Comparison of ENCODE assay signal across 9 mouse cellular contexts in the genomic region with DNA sequence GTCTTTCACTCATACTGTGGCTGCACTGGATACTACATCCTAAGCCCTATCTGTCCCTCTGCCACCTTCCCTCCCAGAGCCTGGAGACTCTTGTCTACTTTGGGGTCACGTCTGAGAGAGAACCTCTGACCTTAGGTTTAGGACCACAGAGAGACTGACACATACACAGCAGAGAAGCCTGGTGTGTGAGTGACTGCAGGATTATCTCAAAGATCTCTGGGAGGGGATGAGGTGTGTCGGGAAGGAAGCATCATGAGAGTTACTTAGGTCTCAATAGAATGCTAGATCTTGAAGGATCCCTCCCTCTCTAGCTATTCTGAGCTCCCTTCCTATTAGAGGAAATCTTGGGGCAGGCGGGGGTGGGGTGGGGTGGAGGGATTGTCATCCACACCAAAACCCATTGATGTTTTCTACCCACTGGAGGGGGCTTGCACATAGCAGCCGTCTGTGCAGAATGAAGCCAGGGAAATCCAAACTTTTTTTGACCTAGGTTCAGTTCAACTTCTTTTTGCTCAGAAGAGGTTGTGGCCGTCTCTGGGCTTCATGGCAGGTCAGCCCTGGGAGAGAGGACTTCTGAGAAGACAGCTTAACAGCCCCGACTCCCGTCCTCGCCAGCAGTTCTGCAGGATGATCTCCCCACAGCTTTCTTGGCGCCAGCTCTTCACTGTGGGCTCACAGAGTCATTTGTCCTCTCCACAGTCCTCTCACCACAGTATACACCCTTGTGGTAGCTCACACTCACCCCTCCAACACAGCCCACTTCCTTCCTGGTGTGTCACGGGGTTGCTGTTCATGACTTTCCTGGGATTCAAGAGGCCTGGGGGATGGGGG. TPM values are rescaled to one million over a fixed set of nuclear protein-coding genes. Genes with fewer than 3 reads are reported as not detected.
DNase-seq lines count a peak whose midpoint lies in the region; ATAC-seq lines count a peak whose summit lies in the region.
"Had no signal": no experiment of that assay in that cellular context is flagged by ENCODE, and none has a peak within 500 bp of the region (broad histone marks: within the 10 kb centered on the region; RNA-seq: fewer than 3 reads in every experiment).

No protein-coding gene starts in this region.

- WGBS in heart, embryonic 15.5 days = 55% methylated on average over 10 of the region's 10 CpGs

- no peaks in the 10 kb centered on the region for H3K36me3 ChIP-seq in heart, embryonic 15.5 days

- no peaks in the 10 kb centered on the region for H3K27me3 ChIP-seq in heart, embryonic 15.5 days

- no peaks in the 10 kb centered on the region for H3K9me3 ChIP-seq in heart, embryonic 15.5 days (replicated peaks)

- H3K4me3 ChIP-seq in heart, embryonic 15.5 days = no peak overlapping the region

- peak; percentile 29 to 52 for DNase-seq in adrenal gland, adult (ENCODE audit: inconsistent age in 2 of 2, low spot score in 1 of 2)
- no peak for DNase-seq in adrenal gland, postnatal 25 days
- peak; percentile 53 to 56 for DNase-seq in cerebellum, postnatal 14 days
- no peak for DNase-seq in gastrocnemius, adult 8-10 months (ENCODE audit: low spot score in 2 of 2)
- no peak for DNase-seq in thymus, adult 18-20 months
- DNase-seq in ovary, adult 18-20 months (ENCODE audit: low spot score) = no peak

- H3K27ac ChIP-seq in heart, embryonic 15.5 days = peak overlapping the region; percentile 94
- H3K27ac ChIP-seq: macrophage had no signal

- H3K4me1 ChIP-seq in heart, embryonic 15.5 days (replicated peaks) = peaks cover 31% of the 10 kb centered on the region

- peak overlapping the region; percentile 65 for H3K4me2 ChIP-seq in heart, embryonic 15.5 days

- no peak overlapping the region for H3K9ac ChIP-seq in heart, embryonic 15.5 days

- no peak for ATAC-seq in heart, embryonic 15.5 days (replicated peaks; ENCODE audit: insufficient number of reproducible peaks, insufficient read depth, low FRiP score, low read depth)
- peak; percentile 63 for ATAC-seq in megakaryocyte progenitor cell, adult 5-6 weeks (replicated peaks; ENCODE audit: poor library complexity)

RNA-seq across cellular contexts. Expression of gene Jam3, which starts 37.8 kb away (rescaled TPM):
- 35.7 and 36.5 TPM in 2 replicates for total RNA-seq in adrenal gland, postnatal 25 days (2021)
- 41.9 and 44.6 TPM in 2 replicates for polyA plus RNA-seq in heart, embryonic 15.5 days (2015; fragmentation: Nextera tagmentation; extraction: Ambion mirVana)
- 0.10 TPM in 1 of 2 replicates, not detected in the other for total RNA-seq in megakaryocyte progenitor cell, adult 5-6 weeks (2015)
- total RNA-seq in megakaryocyte progenitor cell, adult 5-6 weeks (2017) = 0.27 TPM in 1 of 2 replicates, not detected in the other
- 1 to 10 TPM; 4.6 to 7.1 (median 5.2) TPM for total RNA-seq in gastrocnemius, adult 8-10 months (2022)
- polyA plus RNA-seq: macrophage had no signal

Comparison
In these comparisons a context has a peak if more than half of its experiments do, and no peak if none do; other contexts are left out.
1. DNase-seq: peak in adrenal gland, adult (2 of 2) and cerebellum, postnatal 14 days (2 of 2); none in adrenal gland, postnatal 25 days (single experiment), gastrocnemius, adult 8-10 months (0 of 2), thymus, adult 18-20 months (0 of 2) and ovary, adult 18-20 months (single experiment).
2. RNA of gene Jam3, which starts 37.8 kb away (total RNA-seq): 35.7 to 36.5 TPM in adrenal gland, postnatal 25 days and 4.6 to 7.1 TPM in gastrocnemius, adult 8-10 months; 0.10 to 0.27 TPM in megakaryocyte progenitor cell, adult 5-6 weeks; every median in the first group is over 4 times any median in the second.